Mouse (Mus musculus) common myeloid progenitor, adult 5-6 weeks (primary cell): ENCODE measurements around the gene Itga4. TPM values are rescaled to one million over a fixed set of nuclear protein-coding genes. Genes with fewer than 3 reads are reported as not detected.

Source experiments
- ATAC-seq: replicated peaks from 2 replicates; pipeline ENCODE4 v1.8.0; 2016; ENCODE audit warnings: low read depth, mild to moderate bottlenecking, moderate TSS enrichment, inconsistent platforms; ENCODE audit not compliant: poor library complexity, severe bottlenecking
- total RNA-seq: library from RNA; stranded (forward); fragments of 200-1000, 187-1606 nt; gene quantifications from 2 replicates; pipeline ENCODE4 v1.2.3, GENCODE M21; 2017

The Itga4 gene
- total RNA-seq, 1 experiment from 2014 or later, result 192 TPM

- no peak for ATAC-seq
Observed at GRCm38 (mm10) chr2:79343115-79343514, 87.9 kb downstream of the Itga4 start.

GRCm38 (mm10) chr2:79351179-79352099 is 96.2 kb downstream of the Itga4 start:
- ATAC-seq, result no peak

- no peak for ATAC-seq
Observed at GRCm38 (mm10) chr2:79352100-79352802, 97.0 kb downstream of the Itga4 start.

GRCm38 (mm10) chr2:79354773-79355172 is 99.5 kb downstream of the Itga4 start:
- no peak for ATAC-seq

GRCm38 (mm10) chr2:79357835-79358234 is 102.6 kb downstream of the Itga4 start:
- no peak for ATAC-seq

- ATAC-seq, result no peak
Observed at GRCm38 (mm10) chr2:79362029-79362428, 106.8 kb downstream of the Itga4 start.

- no peak for ATAC-seq
Observed at GRCm38 (mm10) chr2:79363920-79364319, 108.7 kb downstream of the Itga4 start.

GRCm38 (mm10) chr2:79367451-79368450 is 112.5 kb downstream of the Itga4 start:
- ATAC-seq, result no peak

GRCm38 (mm10) chr2:79368661-79369060 is 113.4 kb downstream of the Itga4 start:
- ATAC-seq, result no peak

GRCm38 (mm10) chr2:79369061-79369524 is 113.9 kb downstream of the Itga4 start:
- ATAC-seq, result no peak

- ATAC-seq, result no peak
Observed at GRCm38 (mm10) chr2:79369905-79370304, 114.7 kb downstream of the Itga4 start.

- peak; percentile 92 for ATAC-seq
Observed at GRCm38 (mm10) chr2:79370711-79371312, 115.6 kb downstream of the Itga4 start.

- ATAC-seq, result no peak
Observed at GRCm38 (mm10) chr2:79371326-79372153, 116.3 kb downstream of the Itga4 start.

GRCm38 (mm10) chr2:79372154-79372467 is 116.9 kb downstream of the Itga4 start:
- ATAC-seq, result no peak

GRCm38 (mm10) chr2:79372486-79373200 is 117.4 kb downstream of the Itga4 start:
- peak; percentile 83 for ATAC-seq

GRCm38 (mm10) chr2:79378346-79379086 is 123.3 kb downstream of the Itga4 start:
- ATAC-seq, result no peak
